Comparison of ENCODE assay signal across 25 mouse cellular contexts in genomic region chr14:61662307-61662706, GRCm38 (mm10). TPM values are rescaled to one million over a fixed set of nuclear protein-coding genes. Genes with fewer than 3 reads are reported as not detected.
"Had no signal": no experiment of that assay in that cellular context is flagged by ENCODE, and none has a peak within 500 bp of the region (broad histone marks: within the 10 kb centered on the region; RNA-seq: fewer than 3 reads in every experiment).

No protein-coding gene starts in this region.

- DNase-seq: forebrain, postnatal 0 days; gastrocnemius, postnatal 14 days; gastrocnemius, postnatal 36 days; heart, adult 11 months; heart, adult 2 months; heart, postnatal 14 days; heart, postnatal 36 days; kidney, adult 18-20 months; kidney, adult 8-10 months; kidney, postnatal 10 days; kidney, postnatal 25 days; kidney, postnatal 4 days; layer of hippocampus, adult 9-11 months; layer of hippocampus, postnatal 36 days had no signal

- H3K4me3 ChIP-seq: heart, adult 2 months; heart, embryonic 13.5 days; heart, embryonic 15.5 days; hindbrain, embryonic 13.5 days; hindbrain, embryonic 15.5 days; layer of hippocampus, adult 2 months; limb, embryonic 10.5 days; limb, embryonic 12.5 days had no signal

- H3K4me2 ChIP-seq: heart, embryonic 11.5 days; heart, embryonic 13.5 days; heart, embryonic 15.5 days; hindbrain, embryonic 13.5 days; hindbrain, embryonic 15.5 days; limb, embryonic 12.5 days had no signal

- H3K27ac ChIP-seq: heart, adult 2 months; heart, embryonic 13.5 days; heart, embryonic 15.5 days; hindbrain, embryonic 13.5 days; hindbrain, embryonic 15.5 days; hindbrain, postnatal 0 days; layer of hippocampus, adult 2 months; limb, embryonic 10.5 days; limb, embryonic 12.5 days had no signal

- H3K9me3 ChIP-seq: heart, embryonic 13.5 days; heart, embryonic 15.5 days; hindbrain, embryonic 13.5 days; hindbrain, embryonic 15.5 days; limb, embryonic 10.5 days; limb, embryonic 12.5 days had no signal

- H3K4me1 ChIP-seq: hindbrain, embryonic 13.5 days; hindbrain, embryonic 15.5 days; limb, embryonic 10.5 days; limb, embryonic 12.5 days had no signal

- H3K36me3 ChIP-seq: heart, embryonic 15.5 days; hindbrain, embryonic 13.5 days; hindbrain, embryonic 15.5 days; limb, embryonic 10.5 days had no signal

- H3K27me3 ChIP-seq: heart, embryonic 13.5 days; heart, embryonic 15.5 days; hindbrain, embryonic 13.5 days; hindbrain, embryonic 15.5 days; limb, embryonic 12.5 days had no signal

- H3K9ac ChIP-seq: forebrain, postnatal 0 days; heart, embryonic 13.5 days; heart, embryonic 15.5 days; hindbrain, embryonic 13.5 days; hindbrain, embryonic 15.5 days; limb, embryonic 12.5 days had no signal

- ATAC-seq: forebrain, postnatal 0 days; hindbrain, postnatal 0 days; intestine, postnatal 0 days had no signal

RNA-seq across cellular contexts. Expression of gene Kcnrg, which starts 55.0 kb away (rescaled TPM):
- total RNA-seq: heart, postnatal 36 days; liver, adult 2 months had no signal
- polyA plus RNA-seq: liver, adult 2 months had no signal
